Mouse (Mus musculus) spleen, postnatal 36 days (tissue): ENCODE measurements at regions not wholly inside any gene's neighbourhood (a gene's known extent, or its start where the extent isn't known, plus 50 kb on each side); places are given as distances from the start of the nearest gene placed in this dataset.
A peak's percentile ranks its signal among the peaks of the same experiment; 100 is the strongest.

Experiments used
- DNase-seq, 2 experiments: peaks; one replicate each; pipeline ENCODE4 v3.0.0; 2022; ENCODE audit warnings: low spot score in 2 of 2, mixed read lengths in 1 of 2

- DNase-seq, result no peak
Observed at GRCm38 (mm10) chr16:29706996-29707395, 127.9 kb downstream of the Opa1 start.

DNA sequence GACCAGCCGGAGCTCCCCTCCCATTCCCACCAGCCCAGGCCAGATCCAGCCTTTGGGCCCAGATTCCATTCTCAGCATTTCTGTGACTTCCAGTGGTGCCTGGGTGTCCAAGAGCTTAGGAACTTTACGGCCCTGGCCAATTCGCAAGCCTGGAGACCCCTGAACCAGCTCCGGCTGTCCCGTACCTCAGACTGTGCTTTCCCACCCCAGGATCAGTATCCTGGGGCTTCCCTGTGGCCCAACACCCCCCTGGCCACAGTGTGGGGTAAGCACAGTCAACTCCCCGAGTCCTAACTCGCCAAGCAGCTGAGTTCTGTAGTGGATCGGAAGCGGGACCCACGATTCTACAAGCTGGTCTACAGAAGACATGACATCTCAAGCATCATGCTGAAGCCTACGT is 128.5 kb downstream of the Opa1 start:
- DNase-seq, result no peak

- no peak for DNase-seq
Observed at GRCm38 (mm10) chr16:29709072-29709471, 129.9 kb downstream of the Opa1 start.

DNA sequence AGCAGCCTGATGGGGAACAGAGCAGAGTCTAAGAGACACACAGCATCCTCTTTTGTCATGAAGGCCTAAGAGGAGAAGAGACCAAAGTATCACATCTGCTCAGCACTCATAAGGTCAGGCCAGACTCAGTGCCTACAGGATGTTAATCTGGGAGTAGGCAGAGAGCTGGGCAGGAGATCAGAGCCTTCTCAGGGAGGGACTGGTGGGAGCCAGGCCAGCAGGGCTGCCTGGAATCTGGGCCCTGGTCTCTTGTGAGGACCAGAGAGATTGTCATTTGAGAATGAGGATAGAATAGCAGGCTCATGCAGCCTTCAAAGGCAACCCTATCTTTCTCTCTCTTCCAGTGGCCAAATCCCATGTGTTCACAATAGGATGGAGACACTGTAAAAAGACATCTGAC is 132.3 kb downstream of the Opa1 start:
- no peak for DNase-seq

GRCm38 (mm10) chr16:29711912-29712681 is 133.0 kb downstream of the Opa1 start:
- DNase-seq, result no peak

- no peak for DNase-seq
Observed at GRCm38 (mm10) chr16:29714612-29715127, 135.5 kb downstream of the Opa1 start.

DNA sequence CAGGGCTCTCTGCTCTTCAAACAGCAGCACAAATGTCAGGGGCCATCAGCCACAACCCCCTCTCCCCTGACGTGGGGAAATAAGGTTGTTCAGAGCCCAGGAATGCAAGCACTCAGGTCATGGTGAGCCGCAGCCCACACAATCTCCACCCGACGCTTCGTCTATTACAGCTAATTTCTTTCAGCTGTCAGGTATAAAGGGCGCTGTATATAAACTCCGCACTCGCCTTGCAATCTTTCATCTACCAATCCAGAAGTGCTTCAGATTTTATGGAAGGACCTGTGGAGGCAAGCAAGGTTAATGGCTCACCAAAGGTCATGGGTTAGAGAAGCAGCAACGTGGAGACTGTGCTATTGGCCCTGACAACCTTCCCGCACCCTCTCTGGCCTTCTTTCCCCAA is 139.8 kb downstream of the Opa1 start:
- no peak for DNase-seq

DNA sequence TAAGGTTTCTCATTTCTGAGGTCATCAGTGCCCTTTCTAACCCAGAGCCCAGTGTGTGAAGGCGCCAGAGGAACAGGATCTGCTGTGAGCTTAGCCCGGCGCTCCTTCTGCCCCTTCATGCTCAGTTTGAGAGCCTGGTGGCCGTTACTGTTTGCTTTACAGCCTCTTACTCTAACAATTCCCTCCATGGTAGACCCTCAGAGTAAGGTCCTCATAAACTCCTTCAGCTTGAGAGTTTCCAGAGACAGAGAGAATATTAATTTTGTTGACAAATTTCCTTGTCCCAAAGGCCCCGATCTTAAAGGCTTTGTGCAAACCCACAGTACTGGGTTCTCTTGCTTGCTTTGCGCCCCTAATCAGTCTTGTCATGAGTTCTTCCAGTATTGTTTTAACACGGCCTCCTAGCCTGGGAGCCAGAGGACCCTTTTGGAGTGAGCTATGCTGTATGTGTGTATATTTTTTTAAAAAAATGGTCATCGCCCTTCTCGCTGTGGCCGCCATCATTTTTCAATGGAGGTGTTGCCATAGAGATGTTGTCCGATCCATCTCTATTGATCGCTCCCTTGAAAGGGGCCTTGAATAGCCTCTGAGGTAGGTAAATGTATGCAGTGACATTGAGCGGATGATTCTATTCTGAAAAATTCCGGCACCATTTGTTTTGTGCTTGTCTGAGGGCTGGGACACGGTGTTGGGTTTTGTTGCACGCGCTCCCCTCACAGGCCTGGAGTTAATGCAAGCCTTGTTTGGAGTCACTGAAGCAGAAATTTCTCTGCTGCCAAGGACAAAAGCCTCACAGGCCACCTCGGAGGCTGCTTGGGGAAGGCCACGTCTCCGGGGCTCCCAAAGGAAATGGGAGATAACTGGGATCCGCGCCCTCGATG is 140.7 kb downstream of the Opa1 start:
- no peak for DNase-seq

GRCm38 (mm10) chr16:29725153-29725552 is 146.0 kb downstream of the Opa1 start:
- no peak for DNase-seq

DNA sequence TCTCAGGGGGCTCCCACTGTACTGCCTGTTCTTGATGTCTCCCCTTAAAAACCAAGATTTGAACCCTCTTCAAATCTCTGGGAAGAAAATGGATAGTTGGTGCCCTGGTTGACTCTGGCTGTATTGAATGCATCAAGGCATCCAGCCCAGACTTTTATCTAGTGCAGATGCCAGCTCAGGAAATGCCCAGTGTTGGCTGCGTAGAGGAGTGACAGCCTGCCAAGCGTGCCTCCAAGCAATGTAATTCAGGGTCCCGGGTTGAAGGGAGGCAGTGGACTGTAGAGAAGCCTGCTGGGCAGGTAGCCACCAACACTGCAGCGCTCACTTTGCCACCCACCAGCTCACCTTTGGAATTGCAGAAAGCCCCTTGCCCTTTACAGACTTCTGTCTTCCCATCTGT is 146.4 kb downstream of the Opa1 start:
- no peak for DNase-seq

DNA sequence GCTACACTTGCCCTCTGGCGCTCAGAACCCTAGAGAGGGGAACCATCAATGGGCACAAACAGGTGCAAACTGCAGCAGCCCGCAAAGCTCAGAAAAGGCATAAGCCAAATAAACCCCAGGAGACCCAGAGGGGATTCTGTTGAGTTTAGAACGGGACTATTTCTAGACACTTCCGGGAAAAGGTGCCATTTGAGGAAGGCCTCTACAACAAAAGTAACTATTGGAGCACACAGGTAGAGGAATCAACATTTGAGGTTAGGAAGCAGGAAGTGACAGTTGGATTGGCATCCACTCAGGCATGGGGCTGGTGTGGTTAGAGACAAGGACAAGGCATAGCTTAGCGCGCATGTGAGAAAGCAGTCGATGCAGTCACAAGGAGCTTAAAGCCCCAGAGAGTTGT is 148.3 kb downstream of the Opa1 start:
- peak; percentile 73 to 77 for DNase-seq

- peak; percentile 60 to 65 for DNase-seq
Observed at GRCm38 (mm10) chr16:29728769-29729481, 149.8 kb downstream of the Opa1 start.

DNA sequence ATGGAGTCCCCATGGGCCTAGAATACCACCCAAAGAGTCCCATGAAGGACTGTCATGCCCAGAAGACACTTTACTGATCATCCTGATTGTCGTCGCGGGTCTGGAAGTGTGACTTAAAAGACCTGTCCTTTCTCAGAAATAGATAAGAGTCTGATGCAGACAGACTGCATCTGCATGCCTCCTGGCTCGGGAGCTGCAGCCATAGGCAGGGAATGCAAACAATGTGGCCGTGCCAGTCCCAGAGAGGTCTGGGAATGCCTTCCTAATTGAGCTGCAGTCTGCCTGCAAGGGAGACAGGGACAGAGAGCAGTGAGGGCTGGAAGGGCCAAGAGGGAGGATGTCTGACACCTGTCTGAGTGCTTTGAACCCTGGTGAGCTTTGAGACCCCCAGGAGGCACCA is 150.9 kb downstream of the Opa1 start:
- no peak for DNase-seq

DNA sequence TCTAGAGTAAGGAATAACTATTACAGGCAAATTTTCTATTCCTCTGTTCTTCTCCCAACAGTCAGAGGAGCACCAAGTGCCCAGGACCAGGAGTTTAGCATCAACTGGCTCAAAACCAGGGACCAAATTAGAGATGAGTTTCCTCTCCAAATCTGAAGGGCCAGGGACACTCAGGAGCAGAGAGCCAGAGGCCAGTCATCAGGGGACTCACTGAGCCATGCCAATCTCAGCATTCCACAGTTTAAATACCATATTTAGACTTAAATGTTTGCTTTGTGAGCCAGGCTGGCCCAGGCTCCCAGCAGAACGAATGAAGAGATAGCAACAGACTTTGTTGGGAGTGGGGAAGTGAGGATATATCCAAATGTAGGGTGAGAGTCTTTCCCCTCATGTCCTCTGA is 153.8 kb downstream of the Opa1 start:
- no peak for DNase-seq

DNA sequence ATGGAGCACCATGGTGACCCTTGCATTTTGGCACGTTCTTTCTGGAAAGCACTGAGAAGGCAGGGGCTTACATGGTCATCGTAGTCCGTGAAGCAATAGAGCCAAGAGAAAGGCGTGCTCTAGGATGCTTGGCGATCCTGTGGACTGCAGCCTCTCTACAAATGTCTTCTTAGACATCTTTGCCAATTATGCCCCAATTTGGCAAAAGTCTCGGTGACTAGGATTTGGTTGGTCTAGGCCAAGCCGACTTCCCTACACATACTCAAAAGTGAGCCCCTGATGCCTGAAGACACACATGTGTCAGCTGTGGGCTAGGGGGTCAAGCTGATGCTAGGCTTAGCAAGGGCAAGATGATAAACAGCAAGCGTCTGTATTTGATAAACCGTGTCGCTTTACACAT is 154.7 kb downstream of the Opa1 start:
- DNase-seq, result no peak

DNA sequence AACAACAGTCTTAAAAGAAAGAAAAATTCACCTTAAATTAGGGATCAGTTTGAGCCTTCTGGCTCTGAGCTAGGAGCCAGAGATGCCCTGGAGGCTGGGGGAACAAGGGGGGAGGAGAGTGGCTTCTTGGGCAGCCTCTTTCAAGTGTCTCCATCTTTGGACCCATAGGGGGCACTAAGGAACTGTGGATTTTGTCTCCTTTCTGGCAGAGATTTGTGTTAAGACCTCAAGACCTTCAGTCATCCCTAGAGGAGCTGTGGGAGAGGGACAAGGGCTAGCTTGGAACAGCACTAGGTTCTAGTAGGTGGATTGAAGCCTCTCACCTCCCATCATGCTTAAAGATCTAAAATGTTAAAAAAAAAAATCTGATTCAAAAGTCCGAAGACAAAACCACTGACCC is 155.2 kb downstream of the Opa1 start:
- peak; percentile 22 to 37 for DNase-seq

DNA sequence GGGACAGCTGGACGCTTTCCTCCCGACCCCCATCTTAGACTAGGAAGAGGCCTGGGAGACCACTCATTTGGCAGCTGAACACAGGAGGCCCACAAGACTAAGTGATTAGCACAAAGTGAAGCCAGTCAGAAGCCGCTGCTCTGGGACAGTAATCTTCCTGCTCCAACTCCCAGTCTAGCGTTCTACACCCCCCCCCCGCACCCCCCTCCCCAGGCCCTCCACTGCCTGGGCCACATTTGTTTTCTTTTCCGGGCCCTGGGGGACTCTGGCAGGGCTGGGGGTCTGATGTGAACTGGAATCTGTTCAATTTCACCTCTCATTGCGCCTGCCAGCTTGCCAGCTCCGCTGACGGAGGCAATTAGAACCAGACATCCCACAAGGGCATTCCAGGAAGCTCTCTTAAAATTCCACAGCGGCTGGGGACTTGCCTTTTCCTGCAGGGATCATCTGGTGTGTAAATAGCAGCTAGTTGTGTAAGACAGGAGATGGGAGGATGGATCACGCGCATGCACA is 155.7 kb downstream of the Opa1 start:
- peak in 1 of 2 experiments; percentile 20 for DNase-seq

- peak; percentile 47 to 58 for DNase-seq
Observed at GRCm38 (mm10) chr16:29735371-29736008, 156.4 kb downstream of the Opa1 start.

GRCm38 (mm10) chr16:29736211-29736610 is 157.1 kb downstream of the Opa1 start:
- DNase-seq, result no peak

- DNase-seq, result no peak
Observed at GRCm38 (mm10) chr16:29738075-29738474, 158.9 kb downstream of the Opa1 start.

- no peak for DNase-seq
Observed at GRCm38 (mm10) chr16:29742497-29743230, 163.5 kb downstream of the Opa1 start.
